Mouse (Mus musculus) brain, embryonic 14.5 days (tissue): ENCODE results near the gene Lrig2.

Source experiments
- CTCF ChIP-seq: fragments of 200-500 bp; IDR thresholded peaks from 2 replicates; pipeline ENCODE4 v1.5.1; 2012; ENCODE audit warnings: inconsistent platforms, mild to moderate bottlenecking, moderate library complexity, borderline replicate concordance; ENCODE audit not compliant: insufficient read depth, insufficient read length; ENCODE audit errors: extremely low read depth
- POLR2A ChIP-seq: fragments of 200-500 bp; IDR thresholded peaks from 2 replicates; pipeline ENCODE4 v1.6.1; 2012; ENCODE audit warnings: mild to moderate bottlenecking, inconsistent platforms, borderline replicate concordance; ENCODE audit not compliant: poor library complexity, insufficient read depth, insufficient read length, severe bottlenecking; ENCODE audit errors: extremely low read depth

DNA sequence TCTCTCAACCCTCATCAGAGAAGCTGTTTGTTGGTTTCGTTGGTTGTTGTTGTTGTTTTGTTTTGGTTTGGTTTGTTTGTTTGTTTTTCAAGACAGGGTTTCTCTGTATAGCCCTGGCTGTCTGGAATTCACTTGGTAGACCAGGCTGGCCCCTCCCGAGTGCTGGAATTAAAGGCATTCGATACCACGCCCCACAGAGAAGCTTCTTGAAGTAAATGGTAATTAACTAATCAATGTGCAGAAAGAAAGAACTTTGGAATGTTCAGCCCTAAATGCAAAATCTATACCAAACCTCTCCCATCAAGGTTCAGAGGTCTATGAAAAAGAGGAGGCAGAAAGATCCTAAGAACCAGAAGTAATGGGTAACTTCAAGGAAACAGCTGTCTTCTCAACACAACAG, 15.5 kb downstream of the Lrig2 start:
- TF ChIP-seq POLR2A (no peak), CTCF (no peak)
